Mouse (Mus musculus) thymus, adult 18-20 months (tissue): ENCODE data around the gene Nampt.

Experiments used
- DNase-seq, 2 experiments: peaks; one replicate each; pipeline ENCODE4 v3.0.0; 2022; ENCODE audit warnings: mixed read lengths in 2 of 2

The Nampt gene

GRCm38 (mm10) chr12:32819416-32819815 is at the start of gene Nampt:
Nampt (plus strand) TSS chr12:32819545.
- DNase-seq = no peak

- DNase-seq = no peak
Observed at GRCm38 (mm10) chr12:32770766-32771165, 48.6 kb upstream of the Nampt start.

GRCm38 (mm10) chr12:32774592-32774991 is 44.8 kb upstream of the Nampt start:
- no peak for DNase-seq

GRCm38 (mm10) chr12:32789092-32789491 is 30.3 kb upstream of the Nampt start:
- DNase-seq = no peak

GRCm38 (mm10) chr12:32795765-32796471 is 23.4 kb upstream of the Nampt start:
- DNase-seq = no peak

- no peak for DNase-seq
Observed at GRCm38 (mm10) chr12:32797438-32797837, 21.9 kb upstream of the Nampt start.

GRCm38 (mm10) chr12:32801078-32801477 is 18.3 kb upstream of the Nampt start:
- no peak for DNase-seq

GRCm38 (mm10) chr12:32805559-32805958 is 13.8 kb upstream of the Nampt start:
- no peak for DNase-seq

- peak; percentile 96 for DNase-seq
Observed at GRCm38 (mm10) chr12:32819823-32820605, 669 bp downstream of the Nampt start.

- peak; percentile 62 to 65 for DNase-seq
Observed at GRCm38 (mm10) chr12:32820688-32821503, 1.6 kb downstream of the Nampt start.

- no peak for DNase-seq
Observed at GRCm38 (mm10) chr12:32821504-32822011, 2.2 kb downstream of the Nampt start.

- no peak for DNase-seq
Observed at GRCm38 (mm10) chr12:32822066-32822465, 2.7 kb downstream of the Nampt start.

GRCm38 (mm10) chr12:32824586-32824985 is 5.2 kb downstream of the Nampt start:
- DNase-seq = no peak

- peak; percentile 20 to 31 for DNase-seq
Observed at GRCm38 (mm10) chr12:32826971-32827370, 7.6 kb downstream of the Nampt start.

GRCm38 (mm10) chr12:32828137-32828760 is 8.9 kb downstream of the Nampt start:
- no peak for DNase-seq

- no peak for DNase-seq
Observed at GRCm38 (mm10) chr12:32829321-32830090, 10.2 kb downstream of the Nampt start.

GRCm38 (mm10) chr12:32832076-32832475 is 12.7 kb downstream of the Nampt start:
- DNase-seq = no peak

- no peak for DNase-seq
Observed at GRCm38 (mm10) chr12:32834781-32835180, 15.4 kb downstream of the Nampt start.

- DNase-seq = no peak
Observed at GRCm38 (mm10) chr12:32835235-32835634, 15.9 kb downstream of the Nampt start.

GRCm38 (mm10) chr12:32838406-32838805 is 19.1 kb downstream of the Nampt start:
- DNase-seq = no peak

- DNase-seq = no peak
Observed at GRCm38 (mm10) chr12:32838954-32839353, 19.6 kb downstream of the Nampt start.

- no peak for DNase-seq
Observed at GRCm38 (mm10) chr12:32841442-32841900, 22.1 kb downstream of the Nampt start.
